Mouse (Mus musculus): ENCODE data around the gene Atxn7l3b.

DNA sequence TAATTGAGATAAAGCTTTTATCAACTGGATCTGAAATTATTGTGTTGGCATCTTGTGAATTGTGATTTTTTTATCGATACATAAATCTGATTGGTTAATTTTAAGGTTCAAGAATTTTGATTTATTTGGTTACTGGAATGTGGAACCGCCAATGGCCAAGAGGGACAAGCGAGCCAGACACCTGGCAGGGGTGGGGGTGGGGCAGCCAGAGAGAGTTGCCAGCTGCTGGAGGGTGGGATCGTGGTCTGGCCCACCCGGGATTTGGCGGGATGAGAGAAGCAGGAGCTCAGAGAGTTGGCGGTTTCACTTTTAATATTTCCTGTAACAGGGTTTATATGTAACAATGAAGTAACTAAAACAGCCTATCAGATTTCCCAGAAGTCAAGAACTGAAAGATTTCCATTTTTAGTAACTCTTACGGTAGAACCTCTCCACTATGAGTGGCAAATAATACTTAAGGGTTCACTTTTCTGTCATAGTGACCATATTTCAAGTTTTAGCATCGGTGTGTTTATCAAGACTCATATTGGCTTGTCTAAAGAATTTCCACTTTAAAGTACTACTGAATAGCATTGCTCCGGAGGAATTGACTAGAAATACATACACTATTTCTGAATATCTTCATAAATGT lies 35.1 kb downstream of the Atxn7l3b start:
- TF ChIP-seq CTCF (IDR thresholded peaks at IDR 0.05; ENCODE audit: borderline replicate concordance, insufficient read depth, low read length): no peak
- TF ChIP-seq POLR2A (IDR thresholded peaks at IDR 0.05; ENCODE audit: low read depth, low read length): no peak

All from embryonic fibroblast, embryonic 13.5 days (primary cell).